Mouse (Mus musculus) MN1 (cell line): ENCODE measurements around the gene Fam78a.

Experiments
- DNase-seq: peaks from one replicate; pipeline ENCODE4 v3.0.0-alpha.2; 2016; ENCODE audit warnings: low spot score

Fam78a gene

GRCm38 (mm10) chr2:32084111-32084871, at the start of gene Fam78a:
TSS of gene Fam78a (minus strand) at chr2:32084857.
- peak; percentile 42 for DNase-seq

GRCm38 (mm10) chr2:32134039-32134438, 49.4 kb upstream of the Fam78a start:
- DNase-seq = peak; percentile 87

GRCm38 (mm10) chr2:32132567-32132992, 47.9 kb upstream of the Fam78a start:
- peak; percentile 33 for DNase-seq

- no peak for DNase-seq
Observed at GRCm38 (mm10) chr2:32131866-32132566, 47.4 kb upstream of the Fam78a start.

- no peak for DNase-seq
Observed at GRCm38 (mm10) chr2:32131205-32131834, 46.7 kb upstream of the Fam78a start.

GRCm38 (mm10) chr2:32130435-32130834, 45.8 kb upstream of the Fam78a start:
- peak; percentile 85 for DNase-seq

GRCm38 (mm10) chr2:32129383-32130074, 44.9 kb upstream of the Fam78a start:
- DNase-seq = peak; percentile 87

- no peak for DNase-seq
Observed at GRCm38 (mm10) chr2:32128536-32128841, 43.8 kb upstream of the Fam78a start.

GRCm38 (mm10) chr2:32127653-32128535, 43.2 kb upstream of the Fam78a start:
- DNase-seq = no peak

- DNase-seq = no peak
Observed at GRCm38 (mm10) chr2:32121785-32122184, 37.1 kb upstream of the Fam78a start.

GRCm38 (mm10) chr2:32121150-32121549, 36.5 kb upstream of the Fam78a start:
- no peak for DNase-seq

- no peak for DNase-seq
Observed at GRCm38 (mm10) chr2:32119802-32120750, 35.4 kb upstream of the Fam78a start.

- no peak for DNase-seq
Observed at GRCm38 (mm10) chr2:32115851-32116268, 31.2 kb upstream of the Fam78a start.

- no peak for DNase-seq
Observed at GRCm38 (mm10) chr2:32112548-32112947, 27.9 kb upstream of the Fam78a start.

GRCm38 (mm10) chr2:32111268-32111667, 26.6 kb upstream of the Fam78a start:
- DNase-seq = no peak

GRCm38 (mm10) chr2:32105930-32106329, 21.3 kb upstream of the Fam78a start:
- DNase-seq = no peak

GRCm38 (mm10) chr2:32105117-32105913, 20.7 kb upstream of the Fam78a start:
- no peak for DNase-seq

- DNase-seq = no peak
Observed at GRCm38 (mm10) chr2:32104122-32104521, 19.5 kb upstream of the Fam78a start.

- no peak for DNase-seq
Observed at GRCm38 (mm10) chr2:32103557-32103956, 18.9 kb upstream of the Fam78a start.
